Mouse (Mus musculus) kidney, embryonic 14.5 days (tissue): Measurements from ENCODE around the gene Ifna1. TPM values are rescaled to one million over a fixed set of nuclear protein-coding genes. Genes with fewer than 3 reads are reported as not detected.

Experiments
- ATAC-seq: fragments of 200-750 bp; cut with Nextera tagmentation; 2 replicates; pipeline ENCODE4 v1.8.0; 2017; ENCODE audit warnings: moderate number of reproducible peaks, mild to moderate bottlenecking, moderate TSS enrichment, moderate library complexity; ENCODE audit not compliant: low FRiP score, low TSS enrichment
- H3K27ac ChIP-seq: fragments of 300-500 bp; sonication (generic); 2 replicates; pipeline ENCODE4 v1.5.1; 2014; ENCODE audit warnings: low read depth, mild to moderate bottlenecking, low read length, moderate library complexity, mixed read lengths
- H3K27me3 ChIP-seq: fragments of 300-500 bp; sonication (generic); 2 replicates; pipeline ENCODE4 v1.6.1; 2014; ENCODE audit warnings: mild to moderate bottlenecking, low read length; ENCODE audit not compliant: control insufficient read depth, insufficient read depth
- H3K36me3 ChIP-seq: fragments of 300-500 bp; sonication (generic); 2 replicates; pipeline ENCODE4 v1.6.1; 2014; ENCODE audit warnings: low read length, mixed read lengths; ENCODE audit not compliant: control insufficient read depth, insufficient read depth
- H3K4me1 ChIP-seq: fragments of 300-500 bp; sonication (generic); 2 replicates; pipeline ENCODE4 v1.6.1; 2014; ENCODE audit warnings: low read length, mixed read lengths; ENCODE audit not compliant: control insufficient read depth, insufficient read depth
- H3K4me2 ChIP-seq: fragments of 300-500 bp; sonication (generic); replicated peaks from 2 replicates; pipeline ENCODE4 v1.6.1; 2014; ENCODE audit warnings: low read depth, mild to moderate bottlenecking, low read length
- H3K4me3 ChIP-seq: fragments of 300-500 bp; sonication (generic); 2 replicates; pipeline ENCODE4 v1.5.1; 2014; ENCODE audit warnings: mild to moderate bottlenecking, low read length
- H3K9ac ChIP-seq: fragments of 300-500 bp; sonication (generic); 2 replicates; pipeline ENCODE4 v1.6.1; 2014; ENCODE audit warnings: low read depth, mild to moderate bottlenecking, low read length, moderate library complexity
- H3K9me3 ChIP-seq: fragments of 300-500 bp; sonication (generic); 2 replicates; pipeline ENCODE4 v1.6.1; 2016; ENCODE audit warnings: low read length; ENCODE audit not compliant: control insufficient read depth
- WGBS: fragments of 180-500 bp; shearing (Covaris S2); extraction: QIAGEN DNeasy Blood & Tissue Kit; methylation state at CpG from one replicate; pipeline ENCODE4 v1.1.7; 2014; 5-methylcytosine and 5-hydroxymethylcytosine counted together
- polyA plus RNA-seq: library from polyadenylated mRNA; unstranded; fragments of >200 nt; fragmentation: Nextera tagmentation; extraction: Ambion mirVana; gene quantifications from 2 replicates; pipeline ENCODE4 v1.2.1, GENCODE M21; 2014

Gene Ifna1
- polyA plus RNA-seq, 1 experiment from 2014 or later, result not detected

GRCm38 (mm10) chr4:88865011-88865569, 15.2 kb downstream of the Ifna1 start:
- Histone ChIP-seq H3K27ac (no peak overlapping the region), H3K4me2 (no peak overlapping the region), H3K4me1 (no peaks in the 10 kb centered on the region), H3K27me3 (peaks cover 6% of the 10 kb centered on the region; the same call in 1 of the 2 replicates), H3K4me3 (no peak overlapping the region), H3K36me3 (no peaks in the 10 kb centered on the region), H3K9me3 (no peaks in the 10 kb centered on the region), H3K9ac (no peak overlapping the region)
- no peak for ATAC-seq
- WGBS, result 49% methylated on average over 6 of the region's 6 CpGs

- Histone ChIP-seq H3K9ac (peak overlapping the region; percentile 48; the same call in 1 of the 2 replicates), H3K27ac (no peak overlapping the region), H3K9me3 (no peaks in the 10 kb centered on the region), H3K4me2 (peak overlapping the region; percentile 91), H3K4me1 (no peaks in the 10 kb centered on the region), H3K27me3 (peaks cover 6% of the 10 kb centered on the region; the same call in 1 of the 2 replicates), H3K36me3 (no peaks in the 10 kb centered on the region), H3K4me3 (peak overlapping the region; percentile 49)
- ATAC-seq, result peak; percentile 70
- WGBS, result under 1% methylated on average over 8 of the region's 8 CpGs
These were observed 17.6 kb downstream of the Ifna1 start for GRCm38 (mm10) chr4:88867366-88867925.

- WGBS, result 8% methylated on average over 31 of the region's 31 CpGs
- Histone ChIP-seq H3K4me2 (peak overlapping the region; percentile 91), H3K4me1 (no peaks in the 10 kb centered on the region), H3K27me3 (peaks cover 6% of the 10 kb centered on the region; the same call in 1 of the 2 replicates), H3K9me3 (no peaks in the 10 kb centered on the region), H3K9ac (peak overlapping the region; percentile 48; the same call in 1 of the 2 replicates), H3K4me3 (peak overlapping the region; percentile 49), H3K27ac (no peak overlapping the region), H3K36me3 (no peaks in the 10 kb centered on the region)
- ATAC-seq, result peak; percentile 76
These were observed 18.3 kb downstream of the Ifna1 start for GRCm38 (mm10) chr4:88867926-88868911.

- WGBS, result 0% methylated on average over 2 of the region's 2 CpGs
- Histone ChIP-seq H3K4me2 (no peak overlapping the region), H3K9me3 (no peaks in the 10 kb centered on the region), H3K27ac (no peak overlapping the region), H3K4me3 (no peak overlapping the region), H3K4me1 (no peaks in the 10 kb centered on the region), H3K27me3 (peaks cover 3% of the 10 kb centered on the region), H3K9ac (no peak overlapping the region), H3K36me3 (no peaks in the 10 kb centered on the region)
- no peak for ATAC-seq
These were observed 22.8 kb downstream of the Ifna1 start for GRCm38 (mm10) chr4:88872691-88873090.

- no peak for ATAC-seq
- 61% methylated on average over 4 of the region's 4 CpGs for WGBS
- Histone ChIP-seq H3K9me3 (no peaks in the 10 kb centered on the region), H3K4me3 (no peak overlapping the region), H3K9ac (no peak overlapping the region), H3K27me3 (peaks cover 3% of the 10 kb centered on the region), H3K27ac (no peak overlapping the region), H3K4me1 (no peaks in the 10 kb centered on the region), H3K4me2 (no peak overlapping the region), H3K36me3 (no peaks in the 10 kb centered on the region)
These were observed 25.7 kb downstream of the Ifna1 start for GRCm38 (mm10) chr4:88875435-88876095.

GRCm38 (mm10) chr4:88876520-88876919, 26.6 kb downstream of the Ifna1 start:
- H3K4me1 ChIP-seq, result no peaks in the 10 kb centered on the region
- H3K36me3 ChIP-seq, result no peaks in the 10 kb centered on the region
- no peak overlapping the region for H3K9ac ChIP-seq
- H3K9me3 ChIP-seq, result no peaks in the 10 kb centered on the region
- no peak overlapping the region for H3K4me3 ChIP-seq
- 87% methylated on average over 4 of the region's 4 CpGs for WGBS
- H3K27me3 ChIP-seq, result peaks cover 3% of the 10 kb centered on the region
- no peak overlapping the region for H3K27ac ChIP-seq
- ATAC-seq, result no peak
- H3K4me2 ChIP-seq, result no peak overlapping the region

- Histone ChIP-seq H3K4me1 (no peaks in the 10 kb centered on the region), H3K4me2 (no peak overlapping the region), H3K36me3 (no peaks in the 10 kb centered on the region), H3K9ac (no peak overlapping the region), H3K27me3 (peaks cover 3% of the 10 kb centered on the region; the same call in 1 of the 2 replicates), H3K4me3 (no peak overlapping the region), H3K27ac (no peak overlapping the region), H3K9me3 (no peaks in the 10 kb centered on the region)
- 41% methylated on average over 10 of the region's 10 CpGs for WGBS
- no peak for ATAC-seq
These were observed 28.4 kb downstream of the Ifna1 start for GRCm38 (mm10) chr4:88878246-88878645.

- ATAC-seq, result no peak
- Histone ChIP-seq H3K4me3 (no peak overlapping the region), H3K9me3 (no peaks in the 10 kb centered on the region), H3K36me3 (no peaks in the 10 kb centered on the region), H3K27me3 (peaks cover 3% of the 10 kb centered on the region; the same call in 1 of the 2 replicates), H3K4me2 (no peak overlapping the region), H3K27ac (no peak overlapping the region), H3K9ac (no peak overlapping the region), H3K4me1 (no peaks in the 10 kb centered on the region)
- 70% methylated on average over 4 of the region's 4 CpGs for WGBS
These were observed 28.9 kb downstream of the Ifna1 start for GRCm38 (mm10) chr4:88878772-88879171.
